Mouse (Mus musculus): ENCODE data around the gene Slc22a20.
A peak's percentile ranks its signal among the peaks of the same experiment; 100 is the strongest.

The Slc22a20 gene

DNA sequence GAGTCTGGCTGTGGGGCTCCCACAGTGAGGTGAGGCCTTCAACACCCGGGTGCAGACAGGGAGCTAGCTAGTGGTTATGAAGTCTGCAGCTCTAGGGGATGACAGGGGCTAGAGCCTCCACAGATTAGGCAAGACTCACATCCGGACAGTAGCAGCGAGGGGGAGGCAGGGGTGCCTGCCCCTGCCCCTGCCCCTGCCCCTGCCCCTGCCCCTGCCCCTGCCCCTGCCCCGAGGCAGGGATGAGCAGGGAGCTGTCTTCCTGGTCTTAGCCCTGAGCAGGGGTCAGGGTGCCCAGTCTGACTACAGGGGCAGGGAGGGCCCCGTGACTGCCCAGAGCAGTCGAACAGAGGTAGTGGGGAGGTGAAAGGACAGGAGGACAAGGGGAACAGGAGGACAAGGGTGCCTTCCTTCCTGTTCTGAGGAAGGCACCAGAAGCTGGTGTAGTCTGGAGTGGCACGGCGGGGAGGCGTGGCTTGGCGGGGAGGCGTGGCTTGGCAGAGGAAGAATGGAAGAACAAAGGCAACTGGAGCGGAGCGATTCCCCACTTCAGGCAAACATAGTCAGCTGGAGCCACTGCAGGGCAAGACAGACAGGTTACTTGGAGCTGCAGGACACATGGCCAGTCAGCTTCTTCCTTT lies 3.0 kb upstream of the Slc22a20 start:
- peak; percentile 86 to 88 for DNase-seq

DNA sequence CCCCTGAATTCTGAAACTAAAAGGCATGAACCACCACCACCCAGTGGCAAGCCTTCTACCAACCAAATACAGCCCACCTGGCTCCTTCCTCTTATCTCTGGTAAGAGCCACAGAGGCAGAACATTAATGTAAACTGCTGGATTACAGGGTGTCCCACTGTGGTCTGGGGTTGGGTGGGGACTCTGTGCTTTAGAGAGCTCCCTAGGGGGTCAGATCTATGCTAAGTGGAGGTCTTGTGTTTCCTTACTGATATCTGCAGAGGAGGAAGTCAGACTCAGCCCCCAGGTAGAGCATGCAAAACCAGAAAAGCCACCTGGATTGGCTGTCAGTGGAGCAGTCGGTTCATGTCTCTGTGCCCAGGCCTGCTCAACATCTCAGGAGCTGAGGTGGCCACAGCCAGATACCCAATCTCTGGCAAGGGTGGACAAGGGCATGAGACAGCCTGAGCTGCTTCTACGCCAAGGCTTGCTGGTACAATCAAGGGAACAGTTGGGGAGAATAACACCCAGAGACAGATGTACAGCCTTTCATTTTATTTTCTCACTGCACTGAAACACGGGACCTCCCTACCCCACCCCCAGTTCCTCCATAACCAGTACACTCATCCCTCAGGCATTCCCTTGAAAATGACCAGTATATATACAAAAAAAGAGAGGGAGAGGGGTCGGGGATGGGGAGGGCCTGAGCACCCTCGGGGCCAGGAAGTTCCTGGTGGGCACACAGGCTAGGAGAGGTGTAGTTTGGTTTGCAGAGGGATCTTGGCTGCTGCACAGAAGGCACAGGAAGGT lies 2.3 kb upstream of the Slc22a20 start:
- DNase-seq: no peak

DNA sequence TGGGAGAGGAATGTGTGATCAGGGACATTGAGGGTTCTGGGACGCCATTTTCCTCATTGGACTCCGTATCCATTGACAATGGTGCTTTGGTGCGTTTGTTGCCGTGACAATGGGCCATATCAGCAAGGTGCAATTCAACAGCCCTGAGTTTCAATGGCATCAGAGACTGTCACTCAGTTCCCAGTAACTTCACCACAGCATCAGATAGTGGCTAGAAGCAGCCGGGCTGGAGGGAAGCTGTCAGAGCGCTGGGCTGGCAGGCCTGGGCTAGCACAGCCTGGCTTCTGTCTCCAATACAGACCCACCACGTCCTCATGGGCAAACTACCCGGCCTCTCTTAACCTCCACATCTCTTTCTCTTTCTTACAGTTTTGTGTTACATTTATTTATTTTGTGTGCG lies 5.5 kb downstream of the Slc22a20 start:
- DNase-seq: no peak

DNA sequence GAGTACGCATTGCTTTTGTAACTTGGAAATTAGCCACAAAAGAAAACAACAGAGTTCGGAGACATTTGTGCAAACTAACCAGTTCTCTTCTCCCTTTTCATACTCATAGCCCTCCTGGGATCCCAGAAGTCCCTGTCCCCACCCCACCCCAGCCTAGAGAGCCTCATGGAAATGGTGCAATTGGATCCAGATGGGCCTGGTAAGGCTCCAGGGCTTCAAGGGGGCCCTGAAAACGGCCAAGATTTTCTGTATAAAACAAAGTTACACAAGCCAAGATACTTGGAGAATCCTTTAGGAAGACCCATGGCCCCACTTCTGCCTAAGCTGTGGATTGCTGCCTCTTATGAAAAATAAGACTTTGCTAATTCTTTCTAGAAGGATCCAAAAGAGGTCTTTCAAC lies 8.2 kb downstream of the Slc22a20 start:
- no peak for DNase-seq

DNA sequence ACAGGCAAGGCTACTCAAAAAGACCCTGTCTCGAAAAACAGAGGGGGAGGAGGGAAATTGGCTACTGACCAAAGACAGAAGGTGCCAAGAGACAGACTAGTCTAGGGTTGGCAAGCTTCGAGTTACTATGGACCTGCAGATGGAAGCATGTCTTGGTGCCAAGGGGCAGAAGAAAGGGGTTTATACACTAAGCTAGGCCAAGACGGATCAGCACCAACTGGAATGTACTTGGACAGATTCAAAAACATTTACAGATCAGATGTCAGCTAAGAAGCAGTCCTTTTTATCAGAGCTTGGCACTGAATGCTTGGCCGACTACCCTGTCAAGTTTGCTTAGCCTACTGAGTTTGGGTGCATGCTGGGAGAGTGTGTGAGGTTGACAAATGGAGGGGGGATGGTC lies 10.3 kb downstream of the Slc22a20 start:
- no peak for DNase-seq

DNA sequence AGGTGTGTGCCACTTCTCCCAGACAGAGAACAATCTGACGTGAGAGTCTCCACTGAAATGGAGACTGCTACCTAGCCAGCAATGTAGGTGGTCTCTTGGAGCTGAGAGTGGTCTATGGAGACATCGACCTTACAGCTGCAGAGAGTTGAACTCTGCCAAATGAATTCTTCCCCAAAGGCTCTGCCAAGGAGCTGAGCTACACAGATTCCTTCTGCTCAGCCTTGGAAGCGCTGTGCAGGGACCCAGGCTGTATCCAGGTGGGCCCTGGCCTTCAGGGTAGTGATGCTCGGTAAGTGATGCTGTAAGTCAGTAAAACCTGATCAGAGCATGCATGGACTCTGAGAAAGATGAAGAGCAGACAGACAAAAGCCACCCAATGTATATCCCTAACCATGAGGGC lies 10.8 kb downstream of the Slc22a20 start:
- no peak for DNase-seq

DNA sequence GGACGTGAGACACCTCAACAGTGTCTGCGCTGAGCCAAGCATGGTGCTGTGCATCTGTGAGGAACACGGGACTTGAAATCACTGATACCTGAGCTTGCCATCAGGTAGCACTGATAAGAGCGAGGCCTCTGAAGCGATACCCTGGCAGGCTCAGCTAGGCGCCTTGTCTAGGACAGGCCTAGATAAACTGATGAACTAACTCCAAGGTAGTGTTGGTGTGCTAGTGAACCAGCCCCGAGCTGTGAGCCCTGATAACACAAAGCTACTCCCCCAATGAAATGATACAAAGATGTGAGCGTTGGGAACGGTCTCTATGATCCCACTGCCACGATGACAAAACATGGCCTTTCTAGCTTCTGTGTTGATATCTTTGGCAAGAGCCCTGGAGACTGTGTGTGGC lies 18.3 kb downstream of the Slc22a20 start:
- DNase-seq: no peak

DNA sequence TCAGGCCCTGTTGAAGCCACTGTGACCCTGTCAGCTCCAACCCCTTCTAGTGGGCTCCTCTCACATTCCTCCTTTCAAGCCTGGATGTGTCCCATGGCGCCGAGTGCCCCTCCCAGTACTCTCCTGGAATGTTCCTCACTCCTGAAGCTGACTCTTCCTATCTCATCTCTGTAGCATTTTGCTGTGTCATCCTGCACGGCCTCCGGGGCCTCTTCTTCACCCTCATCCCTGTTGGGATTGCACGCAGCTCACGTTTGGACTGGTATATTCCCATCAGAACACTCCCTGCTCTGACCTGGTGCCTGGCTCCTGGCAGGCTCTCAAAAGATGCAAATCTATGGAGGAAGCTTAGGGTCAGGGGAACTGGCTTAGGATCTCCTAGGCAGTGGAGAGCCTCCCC lies 19.2 kb downstream of the Slc22a20 start:
- DNase-seq: no peak

DNA sequence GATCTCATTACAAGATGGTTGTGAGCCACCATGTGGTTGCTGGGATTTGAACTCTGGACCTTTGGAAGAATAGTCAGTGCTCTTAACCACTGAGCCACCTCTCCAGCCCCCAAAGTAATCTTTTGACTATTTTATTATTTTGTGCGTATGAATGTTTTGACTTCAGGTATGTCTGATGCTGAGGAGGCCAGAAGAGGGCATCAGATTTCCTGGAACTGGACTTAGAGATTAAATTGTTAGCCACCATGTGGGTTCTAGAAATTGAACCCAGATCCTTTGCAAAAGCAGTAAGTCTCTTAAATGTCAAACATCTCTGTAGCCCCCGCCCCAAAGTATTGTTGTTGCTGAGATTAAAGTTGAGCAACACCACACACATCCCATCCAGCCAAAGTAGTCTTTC lies 20.0 kb downstream of the Slc22a20 start:
- DNase-seq: no peak

DNA sequence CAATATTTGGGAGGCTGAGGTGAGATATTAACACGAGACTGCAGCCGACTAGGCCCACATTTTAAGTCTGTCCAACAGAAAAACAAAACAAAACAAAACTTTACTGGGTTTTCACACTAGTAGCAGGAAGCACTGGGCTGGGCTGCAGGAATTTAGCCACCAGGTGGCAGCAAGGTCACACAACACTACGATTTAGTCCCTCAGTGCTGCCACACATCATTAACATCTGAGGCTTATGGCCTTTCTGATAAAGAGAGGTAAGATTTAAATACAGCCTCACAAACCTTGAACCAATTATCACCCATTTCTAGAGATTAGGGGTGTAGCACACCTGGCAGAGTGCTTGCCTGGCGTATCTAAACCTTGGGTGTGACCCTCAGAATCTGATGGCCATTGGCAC lies 20.7 kb downstream of the Slc22a20 start:
- peak; percentile 70 to 76 for DNase-seq

DNA sequence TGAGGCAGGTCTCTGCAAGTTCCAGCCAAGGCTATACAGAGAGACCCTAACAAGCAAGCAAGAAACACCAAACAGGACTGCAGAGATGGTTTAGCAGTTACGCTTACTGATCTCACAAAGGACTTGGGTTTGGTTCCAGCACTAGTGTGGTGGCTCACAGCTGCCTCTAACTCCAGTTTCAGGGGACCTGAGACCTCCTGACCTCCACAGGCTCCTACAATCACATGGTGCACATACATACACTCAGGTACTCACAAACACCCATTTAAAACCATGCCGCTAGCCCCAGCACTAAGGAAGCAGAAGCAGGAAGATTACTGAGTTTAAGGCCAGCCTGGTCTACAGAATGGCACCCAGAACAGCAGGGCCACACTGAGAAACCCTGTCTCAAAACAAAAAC lies 21.1 kb downstream of the Slc22a20 start:
- DNase-seq: no peak

DNA sequence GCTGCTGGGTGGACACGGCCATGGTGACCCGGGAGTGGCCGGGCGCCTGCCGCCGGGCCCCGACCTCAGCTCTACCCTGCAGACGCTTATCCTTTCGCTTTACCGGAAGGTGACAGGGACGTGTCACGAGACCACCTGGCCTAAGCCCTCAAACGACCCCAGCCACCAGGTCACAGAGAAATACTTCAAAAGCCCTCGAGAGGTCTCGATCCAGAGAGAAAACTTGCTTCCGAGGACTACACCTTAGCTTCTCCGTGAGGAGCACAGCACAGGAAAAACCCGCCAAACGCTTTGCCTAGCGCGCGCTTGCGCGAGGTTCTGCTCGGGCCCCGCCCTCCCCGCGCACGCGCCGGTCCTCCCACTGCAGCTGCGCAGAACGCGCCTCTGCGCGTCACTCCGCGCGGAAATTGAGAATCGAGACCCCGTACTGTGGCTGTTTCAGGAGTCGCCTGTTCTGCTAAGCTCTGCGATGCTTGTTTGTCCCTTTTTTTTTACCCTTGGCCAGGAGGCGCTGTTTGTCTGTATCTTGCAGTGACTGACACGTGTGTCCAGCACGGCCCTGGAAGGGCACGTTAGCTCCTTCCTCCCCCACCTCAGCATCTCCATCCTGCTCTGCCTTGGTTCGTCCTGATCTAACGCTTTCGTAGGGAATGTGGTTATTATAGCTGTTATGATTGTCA lies 21.9 kb downstream of the Slc22a20 start, which contains the start of gene Pola2:
Gene Pola2, minus strand, starts transcription at position 320 of the 680 bp plus-strand sequence.
- peak; percentile 91 for DNase-seq

DNA sequence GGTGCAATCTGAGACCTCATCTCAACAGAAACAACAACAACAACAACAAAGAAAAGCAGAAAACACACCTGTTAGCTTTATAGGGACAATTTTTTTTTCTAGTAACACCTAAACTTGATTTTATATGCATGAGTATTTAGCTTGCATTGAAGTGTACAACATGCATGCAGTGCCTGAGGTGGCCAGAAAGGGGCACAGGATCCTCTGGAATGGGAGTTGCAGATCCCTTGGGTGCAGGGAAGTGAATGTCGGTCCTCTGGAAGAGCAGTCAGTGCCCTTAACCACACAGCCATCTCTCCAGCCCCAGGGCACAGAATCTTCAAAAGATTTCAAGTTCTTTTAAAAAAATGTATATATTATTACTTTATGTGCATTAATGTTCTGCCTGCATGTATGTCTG lies 23.3 kb downstream of the Slc22a20 start:
- DNase-seq: no peak

DNA sequence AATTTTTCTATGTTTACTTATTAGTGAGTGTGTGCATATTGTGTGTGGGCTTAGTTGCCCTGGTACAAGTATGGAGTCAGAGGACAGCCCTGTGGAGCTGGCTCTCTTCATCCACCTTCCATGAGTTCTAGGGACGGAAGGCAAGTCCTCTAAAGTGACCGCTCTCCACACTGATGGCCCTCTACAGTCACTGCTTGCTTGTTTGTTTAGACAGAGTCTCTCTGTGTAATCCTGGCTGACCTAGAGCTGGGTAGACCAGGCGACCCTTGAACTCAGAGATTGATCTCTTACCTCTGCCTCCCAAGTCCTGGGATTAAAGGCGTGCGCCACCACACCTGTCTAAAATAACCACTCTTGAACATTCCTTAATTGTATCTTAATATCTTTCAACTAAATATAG lies 28.6 kb downstream of the Slc22a20 start:
- DNase-seq: no peak

DNA sequence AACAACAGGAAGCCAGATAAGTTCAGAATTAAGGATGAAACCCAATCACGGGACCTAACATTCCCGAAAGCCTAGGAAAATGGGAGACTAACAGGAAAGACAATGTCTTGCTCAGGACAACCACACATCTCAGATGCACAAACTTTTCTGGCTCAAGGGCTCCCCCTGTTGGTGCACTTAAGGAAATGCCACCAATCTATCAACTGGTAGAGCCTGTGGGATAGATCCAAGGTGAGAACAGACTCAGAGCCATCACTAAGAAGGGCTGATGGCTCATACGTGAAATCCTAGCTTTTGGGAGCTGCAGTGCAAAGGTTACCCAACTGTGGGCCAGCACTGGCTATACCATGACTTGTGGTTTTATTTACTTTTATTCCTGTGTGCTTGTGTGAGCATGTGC lies 29.3 kb downstream of the Slc22a20 start:
- peak; percentile 62 to 69 for DNase-seq

DNA sequence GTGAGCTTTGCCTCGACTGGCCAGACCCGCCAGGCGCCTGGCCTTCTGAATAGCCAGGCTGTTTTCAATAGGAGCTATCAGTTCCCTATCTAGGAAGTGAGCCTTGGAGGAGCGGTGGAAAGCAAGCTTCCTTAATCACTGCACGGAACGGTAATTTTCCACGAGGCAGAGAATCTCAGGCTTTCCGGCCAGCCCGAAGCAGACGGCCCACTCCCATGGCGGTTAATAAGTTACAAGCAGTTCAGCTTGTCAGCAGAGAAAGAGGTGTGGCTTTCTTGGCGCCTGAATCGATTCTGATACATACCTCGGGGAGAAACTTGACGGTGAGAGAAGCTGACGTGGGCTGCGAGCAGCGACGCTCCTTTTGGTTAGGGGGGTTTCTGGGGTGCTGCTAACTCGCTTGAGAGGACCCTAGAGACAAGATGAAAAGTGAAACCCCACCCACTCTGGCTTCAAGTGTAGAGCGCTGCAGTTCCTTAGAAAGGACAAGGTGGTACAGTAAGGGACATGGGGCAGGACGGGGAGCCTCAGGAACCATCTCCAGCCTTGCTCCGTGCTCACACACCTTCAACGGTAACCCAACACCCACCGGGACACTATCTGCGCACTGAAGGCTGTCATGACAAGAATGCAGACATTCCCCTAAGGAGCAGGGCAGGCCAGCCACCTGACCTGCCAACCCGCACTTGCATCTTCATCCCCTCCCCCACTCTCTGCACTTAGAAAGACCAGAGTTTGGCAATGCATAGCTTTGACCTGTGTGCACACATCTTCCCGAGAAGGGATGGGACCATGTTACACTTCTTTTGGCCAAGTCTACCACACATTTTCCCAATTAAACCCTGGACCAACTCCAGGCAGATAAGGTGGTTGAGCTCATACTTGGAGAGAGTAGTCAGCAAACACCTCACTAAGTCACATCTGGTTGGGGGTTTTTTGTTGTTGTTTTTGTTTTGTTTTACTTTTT lies 30.0 kb downstream of the Slc22a20 start:
- DNase-seq: no peak

DNA sequence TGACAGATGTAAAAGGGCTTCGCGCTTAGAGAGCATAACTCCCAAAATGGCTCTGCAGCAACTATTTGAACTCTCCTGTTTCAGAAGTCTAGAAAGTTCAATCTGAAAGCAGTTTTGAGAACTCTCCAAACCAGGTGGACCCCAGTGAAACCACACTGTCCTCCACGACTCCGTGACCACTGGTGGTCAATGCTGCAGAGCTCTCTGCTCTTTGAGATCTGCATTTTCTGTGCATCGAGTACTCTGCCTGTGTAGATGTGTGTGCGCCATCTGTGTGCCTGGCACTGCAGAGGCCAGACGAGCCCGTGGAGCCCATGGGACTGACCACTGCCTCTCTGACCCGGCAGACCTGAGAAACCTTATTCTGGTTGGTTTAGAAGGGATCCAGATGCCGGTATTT lies 31.0 kb downstream of the Slc22a20 start:
- no peak for DNase-seq

DNA sequence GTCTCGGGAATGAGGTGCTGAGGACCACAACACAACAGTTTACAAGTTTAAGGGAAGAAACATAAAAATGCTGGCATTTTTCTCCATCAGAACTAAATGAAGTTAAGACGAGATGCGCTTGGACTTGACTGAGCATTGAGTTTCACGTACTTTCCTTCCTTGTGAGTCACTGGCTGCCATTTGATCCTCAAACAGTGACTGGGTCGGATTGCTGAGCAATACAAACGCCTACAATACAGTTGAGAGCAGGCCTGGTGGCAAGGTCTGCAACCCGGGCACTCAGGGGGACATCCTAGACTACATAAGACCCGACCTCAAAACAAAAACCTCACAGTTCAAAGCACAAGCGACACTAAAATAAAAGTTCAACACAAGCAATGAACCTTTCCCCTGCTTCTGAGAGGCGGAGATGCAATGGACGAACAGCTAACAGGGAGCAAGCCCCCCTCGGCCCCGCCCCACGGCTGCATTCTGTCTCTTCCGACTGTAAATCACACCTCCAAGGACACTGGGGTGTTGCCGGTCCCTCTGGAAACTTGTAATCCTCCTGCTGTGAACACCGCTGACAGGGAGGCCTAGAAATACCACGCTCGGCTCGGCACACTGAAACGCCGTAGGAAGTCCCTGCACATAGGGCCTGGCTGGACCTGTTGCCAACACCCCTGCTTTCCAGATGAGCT lies 31.8 kb downstream of the Slc22a20 start:
- DNase-seq: no peak

DNA sequence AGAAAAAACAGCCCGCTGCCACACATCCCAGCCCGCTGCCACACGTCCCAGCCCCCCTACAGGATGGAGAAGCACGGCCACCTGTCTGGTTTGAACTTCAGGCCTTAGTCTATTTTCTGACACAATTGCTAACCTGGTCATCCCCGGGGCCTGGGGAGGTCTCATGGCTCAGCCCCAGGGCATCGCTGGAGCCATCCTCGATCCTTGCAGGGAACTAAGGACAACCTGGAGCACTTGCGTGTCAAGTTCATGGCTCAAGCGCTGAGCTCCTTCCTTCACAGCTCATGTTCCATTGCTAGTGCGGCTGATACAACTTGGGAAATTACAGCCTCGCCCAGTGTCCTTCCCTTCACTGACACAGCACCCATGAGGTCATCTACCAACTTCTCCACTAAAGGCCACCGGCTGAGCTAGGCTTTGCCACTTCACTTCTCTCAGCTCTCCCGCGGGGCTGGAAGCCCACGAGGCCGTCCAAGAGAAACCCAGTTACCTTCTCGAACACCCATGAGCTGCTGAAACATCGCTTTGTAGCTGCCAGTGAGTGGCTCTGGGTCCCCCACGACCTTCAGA lies 32.7 kb downstream of the Slc22a20 start:
- no peak for DNase-seq

DNA sequence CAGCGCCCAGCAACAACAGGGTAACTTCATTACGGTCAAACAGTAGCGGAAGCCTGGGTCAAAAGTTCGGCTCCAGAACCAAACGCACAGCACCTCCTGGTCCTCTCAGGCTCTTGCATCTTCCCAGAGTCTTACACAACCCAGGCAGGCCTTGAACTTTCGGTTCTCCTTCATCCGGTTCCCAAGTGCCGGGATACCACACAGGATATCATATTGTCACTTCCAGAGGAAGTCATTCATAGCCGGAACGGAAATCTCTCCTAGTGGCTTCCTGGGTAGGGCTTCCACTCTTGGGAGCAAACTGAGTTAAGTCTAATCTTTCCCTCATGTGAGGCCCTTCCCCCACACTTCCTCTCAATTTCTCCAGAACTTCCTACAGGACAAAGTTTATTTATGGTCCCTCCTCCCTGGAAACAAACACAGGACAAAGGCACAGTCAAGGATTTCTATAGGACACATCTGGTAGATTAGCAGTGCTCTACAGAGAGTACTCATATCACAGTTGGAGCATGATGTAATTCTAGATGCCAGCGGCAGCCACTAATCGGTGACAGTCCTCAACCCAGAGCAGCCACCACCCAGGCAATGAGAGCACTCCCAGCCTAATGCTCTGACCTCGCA lies 33.8 kb downstream of the Slc22a20 start:
- no peak for DNase-seq

DNA sequence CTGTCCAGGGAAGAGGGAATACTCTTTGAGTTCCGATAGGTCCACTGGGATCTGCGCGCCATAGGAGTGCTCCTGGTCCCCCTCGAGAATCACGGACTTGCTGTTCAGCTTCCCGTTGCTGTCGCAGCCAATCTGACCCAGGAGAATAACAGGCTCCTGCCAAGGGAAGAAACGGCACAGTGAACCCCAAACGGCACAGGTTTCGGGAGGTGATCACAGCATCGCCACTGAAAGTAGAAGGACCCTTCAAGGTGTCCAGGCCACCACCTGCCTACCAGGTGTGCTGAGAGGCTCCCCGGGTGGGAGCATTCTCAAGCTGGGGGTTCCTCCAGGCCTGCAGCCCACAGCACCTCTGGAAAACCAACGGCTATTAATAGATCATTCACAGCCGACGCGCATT lies 34.3 kb downstream of the Slc22a20 start:
- no peak for DNase-seq
